Mouse (Mus musculus): ENCODE data around the gene Sac3d1. TPM values are rescaled to one million over a fixed set of nuclear protein-coding genes. Genes with fewer than 3 reads are reported as not detected.
"Not testable (repeated sequence)": the region's sequence is repeated elsewhere in the genome, so short reads cannot be mapped to it uniquely, and the experiment has no call there.

Sac3d1 gene
- total RNA-seq (2021): 10 to 100 TPM in 1 of 2 experiments, 1 to 10 TPM in 1; 9.2 to 10.0 TPM
- long read RNA-seq, experiment 1, transcript Sac3d1-201 (2 exons, 1,442 nt): major isoform, 27 of 28 reads
- long read RNA-seq, experiment 1, partial matches to known transcripts: 0 of 28 reads
- long read RNA-seq, experiment 1, other reads (novel, unspliced or antisense): 1 of 28 reads
- long read RNA-seq, experiment 2, transcript Sac3d1-201 (2 exons, 1,442 nt): major isoform, 7 of 7 reads
- long read RNA-seq, experiment 2, partial matches to known transcripts: 0 of 7 reads
- long read RNA-seq, experiment 2, other reads (novel, unspliced or antisense): 0 of 7 reads

DNA sequence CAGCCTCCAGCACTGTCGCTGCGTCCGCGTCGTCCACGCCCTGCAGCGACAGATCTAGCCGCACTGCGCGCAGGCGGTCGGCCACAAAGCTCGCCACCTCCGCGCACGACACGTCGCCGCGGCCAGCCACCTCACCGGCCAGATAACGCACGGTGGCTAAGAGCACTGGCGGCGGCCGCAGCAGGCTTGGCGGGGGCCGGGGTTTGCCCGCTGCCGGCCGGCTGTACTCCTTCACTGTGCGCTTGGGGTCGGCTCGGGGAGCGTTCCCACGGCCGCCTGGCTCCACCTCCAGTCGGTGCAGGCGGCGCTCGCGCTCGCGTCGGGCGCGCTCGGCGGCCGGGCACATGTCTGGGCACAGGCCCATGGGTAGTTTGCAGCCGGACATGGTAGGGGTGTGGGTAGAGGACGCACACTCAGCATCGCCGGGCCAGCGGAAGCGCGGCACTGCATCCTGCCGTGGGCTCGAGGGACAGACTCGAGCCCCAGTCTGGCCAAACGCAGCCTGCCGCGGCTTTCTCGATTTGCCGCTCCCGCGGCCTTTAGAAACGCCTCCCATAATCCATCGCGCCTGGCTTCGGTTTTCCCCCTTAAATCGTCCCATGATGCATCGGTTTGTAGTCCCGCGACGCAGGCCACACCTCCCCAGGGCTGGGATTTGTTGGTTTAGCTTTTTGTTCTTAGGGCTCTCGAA lies at the start of gene Sac3d1:
Sac3d1 (minus strand) TSS at position 665 of the 691 bp plus-strand sequence.
- DNase-seq: peak; percentile 93 to 94

DNA sequence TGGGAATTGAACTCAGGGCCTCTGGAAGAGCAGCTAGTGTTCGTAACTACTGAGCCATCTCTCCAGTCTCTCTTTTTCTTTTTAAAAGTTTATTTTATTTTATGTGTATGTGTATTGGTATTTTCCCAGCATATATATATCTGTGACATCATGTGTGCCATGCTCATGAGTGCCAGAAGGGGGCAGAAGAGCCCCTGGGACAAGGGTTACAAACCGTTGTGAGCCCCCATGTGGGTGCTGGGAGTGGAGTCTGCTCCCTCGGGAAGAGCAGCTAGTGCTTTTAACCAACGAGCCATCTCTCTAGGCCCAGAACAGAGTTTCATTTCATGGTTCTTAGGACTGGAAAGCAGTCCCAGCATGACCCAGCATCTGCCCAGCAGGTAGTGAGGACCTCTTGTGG lies 48.3 kb upstream of the Sac3d1 start:
- DNase-seq: no peak

DNA sequence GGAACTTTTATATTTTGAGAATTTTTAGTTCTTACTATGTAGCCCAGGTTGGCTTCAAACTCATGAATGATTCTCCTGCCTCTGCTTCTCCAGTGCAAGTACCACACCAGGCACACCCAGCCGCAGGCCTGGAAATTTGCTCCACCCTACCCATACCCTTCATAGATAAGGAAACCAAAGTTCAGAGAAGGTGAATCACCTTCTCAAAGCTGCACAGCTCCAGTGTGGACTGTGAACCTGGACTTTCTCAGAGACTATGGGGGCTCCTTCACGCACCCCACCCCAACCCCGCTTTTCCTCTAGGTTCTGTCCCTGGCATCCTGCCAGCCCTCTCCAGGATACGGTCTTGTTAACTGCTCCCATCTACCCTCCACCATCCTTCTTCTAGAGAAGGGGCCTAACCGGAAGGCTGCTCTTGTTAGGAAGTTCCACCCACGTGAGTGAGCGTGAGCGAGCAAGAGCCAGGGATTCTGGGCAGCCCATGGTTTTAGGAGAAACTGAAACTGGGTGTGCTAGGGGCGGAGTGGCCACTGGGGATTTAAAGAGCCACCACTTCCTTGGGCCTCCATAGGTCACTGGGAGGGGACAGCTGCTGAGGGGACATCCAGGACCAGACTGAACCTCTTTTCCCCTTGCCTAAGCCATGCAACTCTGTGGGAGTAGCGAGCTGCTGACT lies 45.6 kb upstream of the Sac3d1 start:
- peak; percentile 56 to 82 for DNase-seq

DNA sequence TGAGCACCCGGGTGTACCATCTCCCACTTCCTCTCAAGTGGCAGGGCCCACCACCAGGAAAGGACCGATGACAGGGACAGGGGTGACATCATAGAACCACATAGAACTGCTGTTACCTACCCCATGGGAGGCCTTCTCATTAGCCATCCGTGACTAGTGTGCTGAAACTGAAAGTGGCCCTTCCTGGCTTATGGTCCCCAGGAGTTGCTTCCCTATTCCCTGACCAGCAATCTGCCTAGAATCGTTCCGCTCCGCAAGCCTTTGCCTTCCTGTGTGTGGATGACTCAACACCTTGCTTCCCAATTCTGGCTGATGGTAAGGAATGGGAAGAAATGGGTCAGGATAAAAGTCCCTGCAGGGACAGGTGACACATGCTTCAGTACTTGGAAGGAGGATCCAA lies 38.8 kb upstream of the Sac3d1 start:
- DNase-seq: no peak

DNA sequence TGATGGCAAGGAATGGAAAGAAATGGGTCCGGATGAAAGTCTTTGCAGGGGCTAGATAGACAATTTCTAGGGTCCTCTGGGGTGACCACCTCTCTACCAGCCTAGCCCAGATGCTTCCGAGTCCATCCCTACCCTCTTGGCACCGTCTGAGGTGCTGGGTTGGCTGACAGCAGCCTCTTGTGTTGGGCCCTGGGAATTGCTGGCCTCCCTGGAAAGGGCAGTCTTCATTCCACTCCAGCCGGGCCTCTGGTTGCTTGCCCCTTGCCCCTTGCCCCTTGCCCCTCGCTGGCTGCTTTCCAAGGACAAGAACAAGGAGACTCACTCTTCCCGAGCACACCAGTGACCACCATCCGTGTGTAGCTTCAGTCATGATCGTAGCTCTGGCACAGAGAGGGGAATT lies 37.9 kb upstream of the Sac3d1 start:
- no peak for DNase-seq

DNA sequence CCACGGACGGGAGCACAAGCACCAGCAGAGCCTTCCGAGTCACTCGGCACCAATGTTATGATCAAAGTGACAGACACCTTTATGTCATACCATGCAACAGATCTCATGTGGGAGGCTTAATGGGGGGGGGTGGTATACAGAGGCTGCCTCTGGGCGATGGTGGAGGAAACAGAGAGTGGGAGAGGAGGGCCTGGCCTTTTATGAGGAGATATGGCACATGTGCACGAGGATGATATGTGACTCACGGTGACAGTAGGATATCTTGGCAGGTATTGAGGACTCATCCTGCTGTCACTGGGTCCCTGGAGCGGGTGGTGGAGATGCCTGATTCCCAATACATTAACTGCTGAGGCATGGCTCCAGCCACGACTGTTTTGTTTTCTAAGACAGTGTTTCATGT lies 36.7 kb upstream of the Sac3d1 start:
- no peak for DNase-seq

DNA sequence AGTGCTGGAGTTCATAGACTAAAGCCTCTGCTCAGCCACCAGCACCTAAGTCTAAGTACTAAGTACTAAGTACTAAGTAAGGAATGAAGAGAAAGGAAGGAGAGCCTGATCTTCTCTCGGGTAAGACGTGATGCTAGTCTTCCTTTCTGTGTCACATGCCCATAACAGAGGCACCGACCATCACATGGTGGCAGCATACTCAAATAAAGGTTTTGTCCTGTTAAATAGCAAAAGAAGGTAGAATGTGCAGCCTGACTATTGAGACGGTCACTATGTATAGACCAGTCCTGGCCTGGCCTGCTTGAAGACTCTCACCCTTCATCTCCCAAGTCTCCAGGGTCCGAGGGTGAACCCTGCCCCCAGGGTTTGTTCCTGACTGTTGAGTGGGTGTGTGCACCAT lies 26.4 kb upstream of the Sac3d1 start:
- DNase-seq: no peak

DNA sequence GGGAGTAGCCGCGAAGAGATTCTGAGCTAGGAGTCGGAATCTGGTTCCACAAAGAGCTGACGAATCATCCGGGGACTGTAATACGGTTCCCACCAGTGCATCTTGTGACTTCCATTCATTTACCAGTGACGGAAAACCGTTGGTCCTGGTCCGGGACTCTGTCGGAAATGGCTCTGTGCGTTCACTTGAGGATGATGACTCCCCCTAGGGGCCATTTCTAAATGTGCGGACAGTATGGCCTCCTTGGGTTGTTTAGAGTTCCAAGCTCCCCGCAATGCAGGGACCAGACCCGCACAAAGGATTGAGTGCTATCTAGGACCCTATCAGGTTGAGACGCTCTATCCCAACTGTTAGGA lies 22.9 kb upstream of the Sac3d1 start, which contains the start of gene Arl2:
Arl2 (minus strand) TSS at position 155 of the 356 bp plus-strand sequence.
- DNase-seq: peak; percentile 81 to 83

DNA sequence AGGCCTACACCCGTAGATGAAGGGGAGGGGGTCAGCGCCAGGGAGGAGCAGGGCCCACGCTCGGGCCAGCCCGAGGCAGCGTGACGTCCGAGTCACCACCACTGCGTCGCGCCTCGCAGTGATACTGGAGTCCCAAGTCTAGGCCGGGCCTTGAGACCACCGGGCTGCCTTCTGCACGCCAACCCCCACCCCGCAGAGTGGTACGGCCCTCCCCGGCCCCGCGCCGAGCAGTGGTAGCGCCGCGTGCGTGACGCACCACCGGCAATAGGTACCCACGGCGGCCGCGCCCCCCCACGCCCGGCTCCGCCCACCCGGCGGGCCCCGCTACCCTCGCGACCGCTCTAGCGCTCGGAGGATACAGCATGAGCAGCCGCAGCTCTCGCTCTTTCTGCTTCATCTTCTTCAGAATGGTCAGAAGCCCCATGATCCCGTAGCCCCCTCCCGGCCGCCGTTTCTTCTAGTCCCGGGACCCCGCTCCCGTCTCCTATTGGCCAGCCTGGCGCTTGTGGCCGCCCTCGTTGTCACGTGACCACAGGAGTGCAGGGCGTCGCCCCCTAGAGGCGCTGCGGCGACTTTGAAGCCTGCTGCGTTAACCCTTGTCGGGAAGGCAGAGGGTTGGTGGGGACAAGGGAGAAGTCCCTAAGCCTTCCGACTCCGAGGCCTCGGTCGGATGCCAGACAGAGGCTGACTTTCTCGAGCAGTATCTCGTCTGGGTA lies 22.4 kb upstream of the Sac3d1 start, which contains the start of gene Batf2:
Batf2 (plus strand) TSS at position 306 of the 716 bp plus-strand sequence.
- DNase-seq: peak; percentile 93

DNA sequence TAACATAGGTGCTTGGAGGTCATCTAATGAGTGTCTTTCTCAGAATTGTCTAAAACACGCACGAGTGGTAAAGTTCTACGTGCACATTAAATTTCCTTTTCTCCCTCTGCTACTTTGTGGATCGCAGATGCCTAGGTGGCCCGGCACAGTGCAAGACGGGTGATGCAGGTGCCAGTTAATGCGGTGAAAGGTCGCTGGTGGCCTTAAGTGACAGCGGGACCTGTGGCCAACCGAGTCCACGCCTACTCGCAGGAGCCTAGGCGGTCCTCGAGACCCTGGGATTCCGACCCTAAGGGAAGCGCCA lies 21.9 kb upstream of the Sac3d1 start:
- DNase-seq: no peak

DNA sequence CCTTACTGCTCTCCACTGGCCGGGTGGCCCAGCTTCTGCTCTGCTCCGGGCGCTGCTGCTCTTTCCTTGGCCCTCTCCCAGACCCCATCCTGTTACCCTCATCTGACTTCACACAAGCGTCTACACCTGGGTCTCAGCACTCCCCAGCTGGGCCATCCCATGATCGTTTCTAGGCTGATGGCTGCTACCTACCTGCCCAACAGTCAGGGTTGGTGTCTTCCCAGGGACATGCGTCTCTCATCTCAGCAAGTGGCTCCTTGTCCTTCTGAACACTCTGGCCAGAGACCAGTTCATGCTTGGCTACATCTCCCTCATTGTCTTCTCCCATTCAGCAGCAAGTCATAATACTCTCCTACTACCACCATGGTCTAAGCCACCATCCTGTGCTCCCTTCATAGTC lies 21.3 kb upstream of the Sac3d1 start:
- no peak for DNase-seq

DNA sequence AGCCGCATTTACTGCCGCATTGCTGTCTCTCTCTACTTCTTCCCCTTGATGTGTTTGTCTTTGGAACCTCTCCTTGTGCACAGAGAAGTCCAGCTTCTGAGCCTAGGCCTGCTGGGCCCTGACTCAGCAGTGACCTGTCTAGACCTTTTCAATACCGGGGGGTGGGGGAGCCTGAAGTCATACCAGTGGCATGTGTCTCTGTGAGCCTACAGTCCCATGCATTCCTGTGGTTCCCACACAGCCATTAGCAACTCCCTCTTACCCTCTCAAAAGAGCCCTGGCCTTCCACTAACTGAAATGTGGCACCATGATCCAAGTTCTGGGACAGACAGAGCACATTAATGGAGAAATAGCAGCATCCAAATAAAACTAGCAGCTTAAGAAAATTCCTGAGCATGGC lies 17.9 kb upstream of the Sac3d1 start:
- DNase-seq: no peak

DNA sequence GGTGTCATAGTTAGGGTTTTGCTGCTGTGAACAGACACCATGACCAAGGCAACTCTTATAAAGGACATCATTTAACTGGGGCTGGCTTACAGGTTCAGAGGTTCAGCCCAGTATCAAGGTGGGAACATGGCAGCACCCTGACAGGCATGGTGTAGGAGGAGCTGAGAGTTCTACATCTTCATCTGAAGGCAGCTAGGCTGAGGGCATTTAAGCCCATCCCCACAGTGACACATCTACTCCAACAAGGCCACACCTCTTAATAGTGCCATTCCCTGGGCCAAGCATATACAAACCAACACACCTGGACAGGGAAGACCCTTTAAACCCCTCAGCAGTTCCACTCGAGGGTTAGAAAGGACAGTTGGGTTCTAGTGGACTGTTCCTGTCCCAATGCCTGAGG lies 14.7 kb upstream of the Sac3d1 start:
- not testable (repeated sequence) for DNase-seq

DNA sequence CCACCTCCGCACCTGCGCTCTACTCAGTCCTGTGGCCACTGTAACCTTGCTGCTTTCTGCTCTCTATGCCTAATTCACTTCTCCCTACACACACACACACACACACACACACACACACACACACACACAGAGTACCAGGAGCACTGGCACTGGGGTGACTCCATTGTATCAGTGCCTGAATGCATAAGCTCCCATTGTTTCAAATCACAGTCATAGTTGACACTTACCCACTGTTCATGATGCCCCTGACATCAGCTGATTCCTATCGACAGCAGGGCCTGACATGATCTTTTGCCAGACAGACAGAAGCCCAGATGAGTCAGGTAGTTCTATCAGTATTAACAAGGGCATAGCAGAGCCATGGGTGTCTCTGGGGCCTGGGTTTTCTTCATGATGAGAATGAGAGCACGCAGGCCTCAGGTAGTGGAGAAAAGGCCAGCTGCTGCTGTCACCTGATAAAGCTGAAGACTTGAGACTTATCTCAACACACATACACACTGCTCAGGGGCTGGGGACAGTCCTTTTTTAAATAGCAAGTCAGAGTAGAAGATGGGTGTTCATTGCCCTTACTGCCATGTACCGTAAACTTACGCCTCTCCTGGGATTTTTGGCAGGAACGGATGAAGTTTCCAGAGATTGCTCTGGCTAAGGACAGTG lies 13.8 kb upstream of the Sac3d1 start:
- no peak for DNase-seq

DNA sequence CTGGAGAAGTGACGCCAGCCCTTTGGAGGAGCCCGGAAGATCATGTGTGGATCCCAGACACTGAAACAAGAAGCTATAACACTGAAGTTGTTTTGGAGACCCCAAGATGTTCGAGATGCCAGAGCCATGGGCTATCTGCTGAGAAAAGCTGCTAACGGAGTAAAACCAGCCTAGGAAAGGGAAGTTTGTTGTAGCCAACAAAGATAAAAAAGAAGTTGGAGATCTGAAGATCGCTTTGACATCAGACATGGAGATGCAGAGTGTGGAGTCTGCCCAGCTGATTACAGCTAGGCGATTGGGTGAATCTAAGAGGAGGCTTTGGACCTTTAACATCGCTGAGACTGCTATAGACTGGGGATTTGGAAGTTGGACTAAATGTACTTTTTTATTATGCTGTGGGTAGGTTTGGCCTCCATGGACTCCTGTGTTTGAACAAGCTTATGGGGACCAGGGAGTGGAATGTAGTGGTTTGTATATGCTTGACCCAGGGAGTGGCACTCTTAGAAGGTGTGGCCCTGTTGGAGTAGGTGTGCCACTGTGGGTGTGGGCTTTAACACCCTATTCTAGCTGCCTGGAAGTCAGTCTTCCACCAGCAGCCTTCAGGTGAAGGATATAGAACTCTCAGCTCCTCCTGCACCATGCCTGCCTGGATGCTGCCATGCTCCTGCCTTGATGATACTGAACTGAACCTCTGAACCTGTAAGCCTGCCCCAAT lies 12.1 kb upstream of the Sac3d1 start:
- not testable (repeated sequence) for DNase-seq

DNA sequence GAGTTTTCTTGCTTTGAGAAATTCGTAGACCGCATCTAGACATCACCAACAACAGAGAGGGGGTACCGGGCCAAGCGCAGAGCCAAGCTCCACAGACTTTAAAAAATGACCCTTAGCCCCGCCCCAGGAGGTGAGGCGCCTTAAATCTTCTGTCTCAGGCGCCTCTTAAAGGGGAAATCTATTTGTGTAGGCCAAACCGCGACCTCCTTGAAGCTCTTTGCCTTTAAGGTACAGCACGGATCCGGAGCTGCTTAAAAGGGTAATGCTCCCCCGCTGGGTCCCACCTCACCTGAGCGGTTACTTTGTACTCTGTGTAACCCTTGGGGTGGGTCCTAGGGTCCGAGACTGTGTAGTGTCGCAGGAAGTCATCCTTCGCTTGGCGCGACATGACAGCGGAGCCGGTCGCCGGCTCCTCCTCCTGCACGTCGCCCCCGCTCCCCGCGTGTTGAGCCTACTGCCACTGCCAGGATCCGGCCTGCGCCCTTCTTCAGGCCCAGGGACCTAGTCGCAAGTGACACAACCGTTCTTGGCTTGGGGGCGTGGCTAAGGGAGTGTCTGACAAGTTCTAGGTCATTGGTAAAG lies 9.4 kb upstream of the Sac3d1 start, which contains the start of gene Snx15:
Snx15 (minus strand) TSS at position 545 of the 582 bp plus-strand sequence.
- DNase-seq: peak; percentile 96 to 97

DNA sequence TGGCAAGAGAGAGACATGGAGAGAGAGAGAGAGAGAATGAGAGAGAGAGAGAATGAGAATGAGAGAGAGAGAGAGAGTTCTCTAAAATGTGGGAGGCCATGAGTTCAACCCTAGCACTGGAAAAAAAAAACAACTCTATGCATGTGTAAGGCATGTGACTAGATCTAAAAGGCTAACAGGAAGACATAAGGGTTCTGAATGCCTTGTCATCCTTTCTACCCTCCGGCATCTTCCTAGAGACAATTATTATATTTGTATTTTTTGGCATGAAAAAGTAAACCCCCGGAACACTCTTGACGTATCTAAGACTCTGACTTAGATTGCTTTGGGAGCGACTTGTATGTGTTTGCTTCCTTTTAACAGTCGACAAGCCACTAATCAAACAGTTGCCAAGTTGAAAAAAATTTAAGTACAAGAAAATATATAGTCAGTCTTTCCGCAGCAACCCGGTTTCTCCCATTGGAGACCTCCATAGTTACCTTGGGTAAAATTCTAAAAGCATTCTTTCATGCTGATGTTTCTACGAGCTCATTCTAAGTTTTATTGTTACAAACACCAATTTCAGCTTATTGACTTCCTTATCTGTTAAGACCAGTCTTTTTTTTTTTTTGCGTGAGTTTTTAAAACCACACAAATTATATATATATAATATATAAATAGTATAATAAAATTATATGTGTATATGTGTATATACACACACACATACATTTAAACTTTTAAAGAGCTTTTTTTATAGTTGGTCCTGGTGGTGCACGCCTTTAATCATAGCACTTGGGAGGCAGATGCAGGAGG lies 8.5 kb upstream of the Sac3d1 start:
- DNase-seq: no peak

DNA sequence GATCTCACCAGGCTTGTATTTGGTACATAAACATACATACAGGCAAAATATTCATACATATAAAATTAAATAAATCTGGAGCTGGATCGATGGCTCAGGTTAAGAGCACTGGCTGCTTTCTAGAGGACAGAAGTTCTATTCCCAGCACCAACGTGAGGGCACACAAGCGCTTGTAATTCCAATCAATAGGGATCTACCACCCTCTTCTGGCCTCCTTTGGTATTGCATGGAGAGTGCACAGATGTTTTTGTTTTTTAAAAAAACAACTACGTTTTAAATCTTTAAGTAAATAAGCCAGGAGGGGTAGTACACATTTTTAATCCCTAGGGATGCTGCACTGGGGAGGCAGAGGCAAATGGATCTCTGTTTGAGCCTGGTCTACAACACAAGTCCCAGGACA lies 7.8 kb upstream of the Sac3d1 start:
- DNase-seq: peak; percentile 31 to 80

DNA sequence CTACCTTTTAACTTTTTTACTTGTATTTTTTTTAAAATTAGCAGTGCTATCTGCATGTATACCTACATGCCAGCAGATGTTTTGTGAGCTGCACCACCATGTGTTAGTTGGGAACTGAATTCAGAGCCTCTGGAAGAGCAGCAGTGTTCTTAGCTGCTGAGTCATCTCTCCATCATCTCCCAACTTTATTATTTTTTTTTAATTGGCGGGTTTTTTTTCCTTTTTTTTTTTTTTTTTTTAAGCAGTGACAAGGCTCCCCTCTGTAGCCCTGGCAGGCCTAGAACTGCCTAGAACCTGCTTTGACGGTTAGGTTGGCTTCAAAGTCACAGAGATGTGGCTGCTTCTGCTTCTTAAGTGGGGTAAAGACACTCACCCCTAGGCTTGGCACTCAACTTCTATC lies 6.4 kb upstream of the Sac3d1 start:
- DNase-seq: no peak

DNA sequence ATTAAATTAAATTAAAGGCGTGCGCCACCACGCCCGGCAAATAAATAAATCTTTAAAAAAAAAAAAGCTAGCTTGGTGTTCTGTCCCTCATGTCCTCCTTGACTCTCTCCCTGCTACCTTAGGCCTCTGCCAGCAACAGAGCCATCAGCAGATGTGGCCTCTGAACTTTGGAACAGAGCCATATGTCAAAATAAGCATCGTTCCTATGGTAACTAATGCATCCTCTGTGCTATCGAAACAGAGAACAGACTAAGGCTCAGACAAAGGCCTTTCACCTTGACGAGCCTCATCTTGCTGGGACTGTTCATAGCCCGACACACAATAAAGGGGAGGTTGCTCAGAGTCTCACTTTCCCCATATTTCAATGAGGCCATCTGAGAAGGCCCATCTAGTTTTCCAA lies 4.9 kb upstream of the Sac3d1 start:
- DNase-seq: no peak

Data from heart, adult 18-20 months (tissue).